Mouse (Mus musculus) frontal cortex, adult (tissue): ENCODE results near the gene Foxf1.

Experiments used
- ATAC-seq: cut with Nextera tagmentation; 2 replicates; pipeline ENCODE4 v1.9.2; 2017; ENCODE audit warnings: mild to moderate bottlenecking, moderate library complexity, mixed read lengths; ENCODE audit not compliant: low TSS enrichment

Foxf1 gene

GRCm38 (mm10) chr8:121084210-121084951 lies at the start of gene Foxf1:
Gene Foxf1 (plus strand): TSS chr8:121084386.
- no peak for ATAC-seq

DNA sequence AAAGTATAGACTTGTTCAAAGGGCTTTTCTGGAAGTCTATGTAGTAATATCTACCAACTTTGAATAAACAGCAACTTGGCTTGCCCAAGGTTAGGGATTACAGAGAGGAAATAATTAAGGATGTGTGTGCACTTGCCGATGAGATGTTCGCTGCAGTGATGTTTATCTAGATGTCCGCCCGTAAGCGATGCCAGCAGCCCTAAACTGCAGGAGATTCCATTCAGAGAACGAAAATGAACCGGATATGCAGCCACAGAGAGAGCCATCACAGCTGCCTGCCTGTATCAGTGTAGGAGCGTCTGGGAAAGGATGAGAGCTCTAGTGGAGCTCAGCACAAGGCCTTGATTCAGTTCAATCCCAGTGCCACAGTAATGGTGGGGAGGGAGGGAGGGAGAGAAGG lies 48.6 kb upstream of the Foxf1 start:
- ATAC-seq = no peak

DNA sequence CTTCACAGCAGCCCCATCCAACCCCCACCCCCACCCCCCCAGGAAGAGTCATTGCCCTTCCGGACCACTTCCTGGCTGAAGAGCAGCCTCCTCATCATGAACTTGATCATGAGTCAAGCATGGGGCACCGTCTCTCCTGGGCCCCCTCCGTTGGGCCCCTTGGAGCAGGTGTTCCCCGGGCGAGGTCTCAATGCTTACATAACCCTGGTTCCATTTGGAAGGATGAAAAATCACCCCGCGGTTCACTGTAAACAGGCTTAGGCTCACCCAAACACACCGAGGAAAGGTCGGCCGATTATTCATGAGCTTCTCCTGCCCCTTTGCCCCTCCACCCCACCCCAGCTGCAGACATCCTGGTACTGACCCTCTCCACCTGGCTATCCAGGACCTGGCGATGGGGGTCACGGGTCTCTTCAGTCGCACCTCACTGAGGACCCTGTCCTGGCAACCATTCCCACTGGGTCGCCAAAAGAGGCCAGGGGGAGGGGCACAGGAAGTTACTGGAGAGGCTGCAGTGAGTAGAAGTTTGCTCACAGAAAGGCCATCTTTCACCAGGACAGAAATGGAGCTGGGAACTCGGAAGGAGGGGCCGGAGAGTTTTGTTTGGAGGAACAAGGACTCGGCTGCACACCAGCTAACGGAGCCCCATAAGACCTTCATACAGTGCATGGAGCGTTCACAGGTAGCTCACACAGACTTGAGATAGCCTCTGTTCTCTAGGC lies 40.3 kb upstream of the Foxf1 start:
- no peak for ATAC-seq

DNA sequence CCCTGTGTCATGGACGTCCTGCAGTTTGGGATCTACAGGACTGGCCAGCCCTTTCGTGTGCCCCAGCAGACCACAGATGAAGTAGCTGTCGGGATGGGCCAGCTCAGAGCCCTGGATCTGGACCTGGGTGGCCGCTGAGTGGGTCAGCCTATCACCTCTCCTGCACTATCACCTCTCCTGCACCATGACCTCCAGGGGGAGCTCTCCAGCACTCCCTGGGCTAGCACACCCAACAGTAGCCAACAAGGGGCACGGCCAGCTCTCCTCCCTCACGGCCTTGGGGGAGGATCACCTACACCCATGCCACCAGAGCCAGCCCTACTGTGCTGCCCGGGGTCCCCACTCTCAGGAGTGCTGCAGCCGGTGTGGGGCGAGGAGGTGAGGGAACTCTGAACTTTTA lies 36.7 kb upstream of the Foxf1 start:
- no peak for ATAC-seq

DNA sequence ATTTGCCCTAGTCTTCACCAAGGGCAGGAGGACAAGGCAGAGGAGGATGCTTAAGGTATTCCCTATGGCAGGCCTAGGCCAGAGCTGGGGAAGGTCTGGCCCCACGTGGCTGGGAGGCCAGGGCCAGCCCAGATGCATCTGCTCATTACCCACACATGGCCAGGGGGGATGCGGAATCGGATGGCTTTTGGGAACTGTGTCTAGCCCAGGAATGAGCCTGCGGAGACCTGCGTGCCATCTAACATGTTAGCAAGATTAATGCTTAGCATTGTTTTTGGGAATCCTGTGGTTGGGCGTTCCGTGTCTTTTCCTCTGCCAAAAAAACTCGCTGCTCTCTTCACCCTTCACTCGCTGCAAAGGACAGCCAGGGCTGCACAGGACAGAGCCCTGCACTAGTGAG lies 26.1 kb upstream of the Foxf1 start:
- ATAC-seq = no peak

DNA sequence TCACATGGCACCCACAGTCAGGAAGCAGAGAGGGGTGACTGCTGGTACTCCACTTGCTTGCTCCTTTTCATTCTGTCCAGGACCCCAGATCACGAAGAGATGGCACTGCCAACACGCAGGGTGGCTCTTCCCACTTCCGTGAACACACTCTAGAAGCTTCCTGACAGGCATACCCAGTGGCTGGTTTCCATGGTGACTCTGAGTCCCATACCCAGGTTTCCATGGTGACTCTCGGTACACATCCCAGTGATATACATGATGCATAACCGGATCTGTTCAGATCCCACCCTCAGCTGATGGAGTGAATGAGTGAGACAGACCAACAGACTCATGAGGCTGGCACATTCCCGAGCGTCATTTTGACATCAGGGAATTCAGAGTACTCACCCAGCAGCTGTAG lies 25.1 kb upstream of the Foxf1 start:
- peak; percentile 69; the same call in 1 of the 2 replicates for ATAC-seq

DNA sequence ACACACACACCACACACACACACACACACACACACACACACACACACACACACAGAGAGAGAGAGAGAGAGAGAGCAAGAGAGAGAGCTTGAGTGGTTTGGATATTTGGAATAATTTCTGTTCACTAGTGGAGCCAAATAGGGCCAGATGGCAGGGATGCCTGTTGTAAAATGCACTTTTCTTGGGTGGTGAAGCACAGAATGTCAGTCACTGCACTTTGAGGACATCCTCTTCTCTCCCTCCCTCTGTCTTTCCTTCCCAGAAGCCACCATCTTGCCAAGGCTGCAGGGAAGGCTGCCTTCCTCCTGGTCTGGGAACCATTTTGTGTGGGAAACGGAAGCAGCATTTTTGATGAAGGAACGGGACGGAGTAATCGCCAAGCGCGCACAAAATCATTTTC lies 21.7 kb upstream of the Foxf1 start:
- ATAC-seq = no peak

DNA sequence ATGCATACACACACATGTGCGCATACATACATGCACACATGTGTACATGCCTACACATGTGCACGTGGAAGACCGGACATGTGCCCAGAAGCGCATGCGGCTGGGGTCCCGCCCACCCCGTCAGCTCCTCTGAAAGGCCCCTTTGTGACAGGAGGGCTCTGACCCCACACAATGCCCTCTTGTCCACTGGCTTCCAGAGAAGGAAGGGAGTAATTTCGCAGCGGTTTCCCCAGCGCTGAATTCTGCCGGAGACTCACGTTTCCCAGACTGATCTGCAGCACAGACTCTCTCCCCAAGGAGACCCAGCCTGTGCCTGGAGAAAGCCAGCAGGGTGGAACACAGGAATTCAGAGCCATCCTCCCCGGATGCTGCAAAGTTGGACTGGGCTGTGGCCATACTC lies 20.5 kb upstream of the Foxf1 start:
- ATAC-seq = no peak

DNA sequence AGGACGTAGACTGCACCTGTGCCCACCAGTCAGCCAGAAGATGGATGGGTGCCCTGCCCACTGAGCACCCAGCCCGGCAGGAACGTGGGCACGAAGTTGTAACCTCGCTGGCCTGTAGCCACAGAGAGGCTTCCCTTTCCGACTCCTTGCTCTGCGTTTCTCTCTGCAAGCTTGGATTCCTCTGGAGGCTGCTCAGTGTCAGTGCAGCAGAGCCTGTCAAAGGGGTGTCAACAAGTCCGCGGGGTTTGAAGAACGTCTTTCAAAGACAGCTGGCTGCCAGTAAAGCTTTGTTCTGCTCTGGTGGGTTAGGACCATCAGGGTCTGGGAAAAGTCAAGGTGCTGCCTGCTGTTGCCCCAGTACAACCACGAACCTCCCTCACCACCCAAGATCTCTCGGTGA lies 12.7 kb upstream of the Foxf1 start:
- ATAC-seq = no peak

GRCm38 (mm10) chr8:121072406-121073130 lies 11.6 kb upstream of the Foxf1 start:
- no peak for ATAC-seq

GRCm38 (mm10) chr8:121073174-121074107 lies 10.7 kb upstream of the Foxf1 start:
- no peak for ATAC-seq

DNA sequence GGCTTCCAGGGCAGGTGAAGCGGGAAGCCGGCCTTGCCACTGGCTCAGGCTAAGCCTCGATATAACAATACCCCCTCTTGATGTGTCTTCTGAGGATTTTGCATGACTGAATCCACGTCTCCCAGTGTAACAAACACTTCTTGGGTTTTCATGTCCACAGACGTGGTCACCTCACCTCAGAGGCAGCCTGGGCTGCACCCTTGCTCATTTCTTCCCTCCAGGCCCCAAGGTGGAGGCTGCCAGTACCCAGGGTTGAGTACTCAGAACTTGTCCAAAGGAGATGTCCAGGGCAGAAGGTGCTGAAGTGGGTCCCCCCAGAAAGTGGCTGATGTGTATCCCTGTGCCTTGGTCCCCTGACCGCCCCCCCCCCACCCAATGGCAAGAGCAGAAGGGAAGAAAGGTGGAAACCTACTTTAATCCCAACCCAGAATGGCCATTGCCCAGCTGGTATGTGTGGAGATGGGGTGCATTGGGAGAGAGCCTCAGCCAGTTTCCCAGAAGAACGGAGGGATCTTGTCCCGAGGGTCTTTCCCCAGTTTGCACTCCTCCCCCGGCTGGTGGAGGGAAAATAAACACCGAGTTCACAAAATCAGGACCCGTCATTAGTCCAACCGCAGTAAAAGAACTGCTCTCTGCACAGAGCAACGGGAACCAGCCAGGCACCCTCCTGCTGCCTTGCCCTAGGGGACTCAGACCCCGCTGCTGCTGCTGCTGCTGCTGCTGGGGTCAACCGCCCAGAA lies 9.9 kb upstream of the Foxf1 start:
- ATAC-seq = no peak

DNA sequence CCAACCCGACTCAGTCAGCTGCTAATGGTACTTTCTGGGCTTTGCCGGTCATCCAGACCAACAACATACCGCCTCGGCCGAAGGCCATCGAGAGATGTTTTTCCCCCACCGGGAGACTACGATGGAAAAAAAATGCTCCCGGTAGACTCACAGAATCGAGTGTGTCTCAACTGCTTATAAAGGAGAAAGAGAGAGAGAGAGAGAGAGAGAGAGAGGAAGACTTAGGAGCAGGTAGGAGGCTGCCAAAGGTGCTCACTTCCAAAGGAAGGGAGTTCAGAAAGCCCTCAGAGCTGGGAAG lies 9.4 kb upstream of the Foxf1 start:
- no peak for ATAC-seq

DNA sequence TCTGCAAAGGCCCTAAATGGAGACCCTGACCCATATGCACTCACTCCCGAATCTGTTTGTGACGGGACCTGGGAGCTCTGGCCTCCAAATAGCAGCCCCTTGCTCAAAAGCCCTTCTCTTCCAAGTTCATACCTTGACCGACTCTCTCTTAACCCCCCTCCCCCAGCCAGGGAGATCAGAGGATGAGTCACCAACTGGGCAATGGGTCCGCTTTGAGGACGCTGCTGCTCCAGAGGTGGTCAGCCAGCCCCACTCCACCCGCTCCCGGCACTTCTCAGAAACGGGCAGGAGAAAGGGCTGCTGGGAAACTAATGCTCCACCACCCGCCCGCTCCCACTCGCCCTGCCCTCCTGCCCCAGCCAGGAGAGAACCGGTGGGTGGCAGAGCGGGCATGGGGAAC lies 8.2 kb upstream of the Foxf1 start:
- no peak for ATAC-seq

- no peak for ATAC-seq
Measured at GRCm38 (mm10) chr8:121076555-121076954, 7.6 kb upstream of the Foxf1 start.

- ATAC-seq = no peak
Measured at GRCm38 (mm10) chr8:121078721-121079120, 5.5 kb upstream of the Foxf1 start.

GRCm38 (mm10) chr8:121079201-121079600 lies 5.0 kb upstream of the Foxf1 start:
- ATAC-seq = no peak

DNA sequence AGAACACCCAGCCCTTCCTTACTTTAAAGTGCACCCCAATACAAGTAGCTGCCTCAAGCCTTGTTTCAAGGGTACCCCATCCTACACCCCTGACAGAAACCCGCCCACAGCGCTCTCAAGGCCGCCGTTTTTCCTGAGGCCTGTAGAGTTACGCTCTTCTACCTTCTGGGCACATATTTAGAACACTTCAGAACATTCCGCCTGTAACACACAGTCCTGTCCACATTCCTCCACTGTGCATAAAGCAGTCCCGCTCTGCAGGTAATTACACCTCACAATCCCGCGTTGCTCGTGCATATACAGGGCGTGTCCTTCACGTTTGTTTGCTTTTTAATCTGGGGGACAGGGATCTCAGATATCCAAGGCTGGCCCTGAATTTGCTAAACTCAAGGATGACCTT lies 4.2 kb upstream of the Foxf1 start:
- no peak for ATAC-seq

DNA sequence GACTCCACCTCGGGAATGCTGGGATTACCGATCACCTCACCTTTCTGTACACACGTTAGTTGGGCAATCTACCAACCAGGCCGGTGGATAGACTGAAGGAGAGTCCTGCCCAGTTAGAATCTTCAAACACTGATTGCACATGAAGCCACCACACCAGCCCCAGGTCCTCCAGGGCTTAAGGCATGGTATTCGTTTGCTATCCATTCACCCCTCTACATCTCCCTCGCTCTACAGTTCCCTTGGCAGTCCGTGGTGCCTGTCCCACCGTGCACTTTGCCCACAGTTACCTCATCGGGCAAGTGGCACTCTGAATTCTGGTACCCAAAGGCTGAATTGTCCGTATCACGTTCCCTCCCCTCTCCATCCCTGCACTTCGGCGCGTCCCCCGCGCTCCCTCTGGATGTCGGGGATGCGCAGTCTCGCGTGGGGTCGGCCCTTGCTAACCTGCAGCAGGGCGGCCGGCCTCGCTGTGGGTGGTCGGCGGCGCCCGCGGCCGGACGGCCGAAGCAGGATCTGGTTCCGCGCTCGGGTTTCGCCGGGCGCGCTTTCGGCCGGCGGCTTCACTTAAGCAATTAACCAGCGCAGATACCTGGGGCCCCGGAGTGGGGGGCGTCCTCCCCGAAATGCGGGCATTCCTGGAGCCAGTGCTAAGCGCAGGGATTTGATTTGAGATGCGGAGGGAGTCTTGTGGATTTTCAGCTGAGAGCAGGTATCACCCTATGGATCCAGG lies 3.7 kb upstream of the Foxf1 start:
- no peak for ATAC-seq

DNA sequence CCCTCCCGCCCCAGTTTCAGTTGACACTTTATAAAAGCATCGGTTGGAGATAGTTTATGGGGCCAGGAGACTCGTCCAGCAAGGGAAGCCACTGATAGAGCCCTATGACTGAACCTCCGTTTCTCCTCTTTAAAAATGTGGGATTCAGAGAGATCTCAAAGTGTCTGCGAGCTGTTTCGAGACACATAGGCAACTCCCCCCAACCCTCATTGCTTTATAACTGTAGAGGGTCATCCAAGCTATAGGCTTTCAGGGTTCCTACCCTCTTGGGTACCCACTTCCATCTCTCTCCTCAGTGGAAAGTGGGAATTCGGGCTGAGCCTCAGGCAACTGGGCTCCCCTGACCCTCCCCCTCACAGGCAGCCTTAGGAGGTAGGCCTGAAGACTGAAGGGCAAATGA lies 2.8 kb upstream of the Foxf1 start:
- ATAC-seq = no peak
